Mouse (Mus musculus) liver, adult 2 months (tissue): ENCODE data around the gene Ifi47. TPM values are rescaled to one million over a fixed set of nuclear protein-coding genes. Genes with fewer than 3 reads are reported as not detected.
"Not testable (repeated sequence)": the region's sequence is repeated elsewhere in the genome, so short reads cannot be mapped to it uniquely, and the experiment has no call there.

Experiments
- DNase-seq: peaks from one replicate; pipeline ENCODE4 v3.0.0-alpha.2; 2011; ENCODE audit warnings: low read depth, low spot score; ENCODE audit errors: extremely low read depth
- H3K27ac ChIP-seq: fragments of 200-500 bp; replicated peaks from 2 replicates; pipeline ENCODE4 v1.5.1; 2012; ENCODE audit warnings: low read depth, mild to moderate bottlenecking, control low read depth, inconsistent platforms, low read length; ENCODE audit not compliant: insufficient read depth
- H3K27me3 ChIP-seq: fragments of 200-500 bp; 2 replicates; pipeline ENCODE4 v1.6.1; 2012; ENCODE audit warnings: mild to moderate bottlenecking, moderate library complexity, low read length, inconsistent platforms; ENCODE audit not compliant: control insufficient read depth, insufficient read depth
- H3K36me3 ChIP-seq: fragments of 200-500 bp; 2 replicates; pipeline ENCODE4 v1.6.1; 2012; ENCODE audit warnings: low read length, inconsistent platforms; ENCODE audit not compliant: control insufficient read depth, insufficient read depth
- H3K4me1 ChIP-seq: fragments of 200-500 bp; 2 replicates; pipeline ENCODE4 v1.6.1; 2011; ENCODE audit warnings: low read length; ENCODE audit not compliant: control insufficient read depth, insufficient read depth
- H3K4me3 ChIP-seq: fragments of 200-500 bp; 2 replicates; pipeline ENCODE4 v1.5.1; 2011; ENCODE audit warnings: low read depth, mild to moderate bottlenecking, control low read depth, low read length, moderate library complexity; ENCODE audit not compliant: insufficient read depth
- H3K79me2 ChIP-seq: fragments of 200-500 bp; 2 replicates; pipeline ENCODE4 v1.6.1; 2012; ENCODE audit warnings: inconsistent platforms, mild to moderate bottlenecking, low read length, moderate library complexity; ENCODE audit not compliant: control insufficient read depth, insufficient read depth
- H3K9ac ChIP-seq: fragments of 200-500 bp; 2 replicates; pipeline ENCODE4 v1.6.1; 2012; ENCODE audit warnings: low read depth, mild to moderate bottlenecking, control low read depth, inconsistent platforms, low read length
- WGBS: fragments of 180-500 bp; shearing (Covaris S2); methylation state at CpG from one replicate; pipeline ENCODE4 v1.1.7; 2018; 5-methylcytosine and 5-hydroxymethylcytosine counted together
- polyA plus RNA-seq: library from polyadenylated mRNA; depleted of rRNA; stranded (reverse); fragments of >200 nt; gene quantifications from 2 replicates; pipeline ENCODE4 v1.2.3, GENCODE M21; 2012; rRNA removed
- total RNA-seq: library from RNA; depleted of rRNA; stranded (reverse); fragments of >200 nt; gene quantifications from 2 replicates; pipeline ENCODE4 v1.2.3, GENCODE M21; 2014; rRNA removed

The Ifi47 gene
- 20.0 and 21.3 TPM in 2 replicates for total RNA-seq
- polyA plus RNA-seq = 8.2 and 12.7 TPM in 2 replicates

DNA sequence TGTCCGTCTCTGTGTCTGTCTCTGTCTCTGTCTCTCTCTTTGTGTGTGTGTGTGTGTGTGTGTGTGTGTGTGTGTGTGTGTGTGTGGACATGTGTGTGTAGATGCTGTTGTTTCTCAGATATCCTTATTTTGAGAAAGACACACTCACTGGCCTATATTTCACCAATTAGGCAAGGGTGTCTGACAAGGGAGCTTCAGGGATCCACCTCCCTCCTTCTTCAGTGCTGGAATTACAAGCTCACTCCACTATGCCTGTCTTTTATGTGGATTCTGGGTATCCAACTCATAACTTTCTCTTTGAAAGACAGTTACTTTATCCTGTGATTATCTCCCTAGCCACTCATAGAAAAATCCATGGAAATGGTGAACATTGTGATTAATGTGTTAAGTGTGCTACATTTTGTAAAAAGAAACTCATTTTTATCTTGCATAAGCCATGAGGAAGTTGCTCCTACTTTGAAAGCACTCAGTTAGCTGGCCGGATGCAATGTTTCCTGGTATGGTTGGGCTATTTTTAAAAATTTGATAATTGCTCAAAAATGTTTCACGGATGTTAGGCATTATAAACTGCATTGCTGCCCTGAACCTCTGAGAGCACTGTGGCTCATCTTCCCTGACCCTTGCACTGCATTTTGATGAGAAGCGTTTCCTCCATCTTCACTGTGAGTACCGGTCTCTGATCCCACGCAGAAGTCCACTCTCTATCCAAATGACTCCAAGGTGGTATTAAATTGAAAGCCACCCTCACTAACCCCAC lies at the start of gene Ifi47:
Ifi47 (plus strand) TSS at position 587 of the 757 bp plus-strand sequence.
- H3K27me3 ChIP-seq, H3K36me3 ChIP-seq, H3K4me1 ChIP-seq, H3K79me2 ChIP-seq, H3K9ac ChIP-seq: not testable (repeated sequence)
- Histone ChIP-seq H3K4me3 (peak within 1 kb of the TSS; percentile 30; the same call in 1 of the 2 replicates), H3K27ac (peak within 1 kb of the TSS; percentile 86)
- DNase-seq = peak; percentile 43
- WGBS = 71% methylated on average over 6 of the region's 6 CpGs

DNA sequence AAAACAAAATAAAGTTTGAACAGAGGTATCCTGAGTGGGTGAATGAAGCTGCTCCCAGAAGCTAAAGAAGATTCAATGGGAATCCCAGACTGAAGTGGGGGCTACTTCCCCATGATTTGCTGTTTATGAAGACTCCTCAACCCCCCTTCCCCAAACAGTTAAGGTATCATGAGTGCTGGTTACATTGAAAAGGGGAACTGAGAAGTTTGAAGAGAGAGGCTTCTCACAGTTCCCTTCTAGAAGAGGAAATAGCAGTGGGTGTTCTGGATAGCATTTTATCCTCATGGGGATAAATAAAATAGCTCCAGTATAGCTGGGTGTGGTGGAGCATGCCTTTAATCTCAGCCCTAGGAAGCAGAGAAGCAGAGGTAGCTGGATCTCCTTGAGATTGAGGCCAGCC lies 26.3 kb upstream of the Ifi47 start:
- not testable (repeated sequence) for H3K27me3 ChIP-seq, H3K4me1 ChIP-seq, H3K9ac ChIP-seq, H3K79me2 ChIP-seq, H3K4me3 ChIP-seq, H3K36me3 ChIP-seq, DNase-seq, H3K27ac ChIP-seq

DNA sequence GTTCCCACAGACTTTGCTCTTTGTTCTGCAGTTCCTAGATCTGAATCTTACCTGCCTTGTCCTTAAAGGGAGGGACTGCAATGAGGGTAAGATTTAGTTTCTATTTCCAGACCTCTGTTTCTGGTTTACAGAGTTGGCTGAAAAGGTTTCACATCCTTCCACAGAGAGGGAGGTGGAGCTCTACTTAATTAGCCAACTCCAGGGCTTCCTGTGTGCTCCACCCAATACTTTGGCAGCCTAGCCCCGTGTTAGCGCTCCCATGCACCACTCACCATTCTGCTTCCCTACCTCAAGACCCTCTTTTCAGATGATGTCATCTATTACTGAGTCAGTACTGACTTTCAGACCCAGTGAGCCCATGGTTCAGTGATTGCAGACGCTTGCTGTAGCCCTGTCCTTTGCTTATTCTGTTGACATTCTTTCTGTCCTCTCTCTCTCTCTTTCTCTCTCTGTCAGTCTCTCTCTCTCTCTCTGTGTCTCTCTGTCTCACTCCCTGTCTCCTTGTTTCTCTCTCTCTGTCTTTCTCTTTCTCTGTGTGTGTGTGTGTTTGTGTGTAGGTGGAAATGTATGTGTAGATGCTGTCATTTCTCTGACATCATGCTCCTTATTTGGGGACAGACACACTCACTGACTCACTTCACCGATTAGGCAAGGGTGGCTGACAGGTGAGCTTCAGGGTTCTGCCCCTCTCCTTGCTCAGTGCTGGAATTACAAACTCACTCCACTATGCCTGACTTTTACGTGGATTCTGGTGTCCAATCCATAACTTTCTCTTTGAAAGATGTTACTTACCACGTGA lies 25.1 kb upstream of the Ifi47 start, which contains the start of gene 9930111J21Rik2:
9930111J21Rik2 (minus strand) TSS at position 150 of the 799 bp plus-strand sequence.
- H3K4me1 ChIP-seq, DNase-seq, H3K9ac ChIP-seq, H3K36me3 ChIP-seq, H3K27me3 ChIP-seq, H3K79me2 ChIP-seq, H3K4me3 ChIP-seq, H3K27ac ChIP-seq: not testable (repeated sequence)
- 67% methylated on average over 1 of the region's 6 CpGs for WGBS

DNA sequence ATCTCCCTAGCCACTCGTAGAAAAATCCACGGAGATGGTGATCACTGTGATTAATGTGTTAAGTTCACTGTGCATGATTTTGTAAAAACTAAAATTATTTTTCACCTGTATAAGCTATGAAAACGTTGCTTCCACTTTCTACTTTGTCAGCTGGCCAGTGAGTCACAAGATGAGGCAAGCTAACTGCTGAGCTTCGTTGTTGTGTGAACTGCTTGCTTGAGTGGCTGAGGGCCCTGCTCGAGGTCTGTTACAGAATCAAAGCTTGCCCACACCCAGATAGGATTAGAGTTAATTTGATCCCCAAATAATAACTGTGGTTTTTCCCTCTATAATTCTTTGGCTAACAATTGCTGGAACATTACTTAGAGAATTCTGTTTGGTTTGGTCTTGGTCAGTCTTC lies 24.5 kb upstream of the Ifi47 start:
- not testable (repeated sequence) for H3K9ac ChIP-seq, H3K27ac ChIP-seq, H3K36me3 ChIP-seq, H3K79me2 ChIP-seq, H3K27me3 ChIP-seq, H3K4me3 ChIP-seq, DNase-seq, H3K4me1 ChIP-seq
- WGBS = no CpG with 5 or more reads among the region's 5 CpGs

DNA sequence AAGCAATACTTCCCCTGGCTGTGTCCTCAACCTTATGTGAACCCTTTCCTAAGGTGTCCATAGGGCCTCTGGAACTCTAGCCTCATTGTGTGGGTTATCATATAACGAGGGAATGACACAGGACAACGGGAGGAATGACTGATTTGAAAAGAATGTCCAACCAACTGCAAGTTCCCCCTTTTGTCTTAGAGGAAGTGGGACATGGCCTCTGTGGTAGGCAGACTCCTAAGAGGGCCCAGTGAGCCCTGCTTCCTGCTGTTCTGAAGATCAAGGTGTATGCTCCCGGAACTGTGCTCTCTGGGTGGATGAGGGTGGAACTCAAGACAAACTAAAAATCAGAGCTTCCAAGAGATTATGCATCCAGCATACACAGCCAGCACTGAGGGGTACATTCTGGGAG lies 16.3 kb upstream of the Ifi47 start:
- H3K4me3 ChIP-seq, H3K9ac ChIP-seq, H3K79me2 ChIP-seq, H3K27me3 ChIP-seq, H3K36me3 ChIP-seq, H3K27ac ChIP-seq, DNase-seq, H3K4me1 ChIP-seq: not testable (repeated sequence)
- 59% methylated on average over 2 of the region's 3 CpGs for WGBS

DNA sequence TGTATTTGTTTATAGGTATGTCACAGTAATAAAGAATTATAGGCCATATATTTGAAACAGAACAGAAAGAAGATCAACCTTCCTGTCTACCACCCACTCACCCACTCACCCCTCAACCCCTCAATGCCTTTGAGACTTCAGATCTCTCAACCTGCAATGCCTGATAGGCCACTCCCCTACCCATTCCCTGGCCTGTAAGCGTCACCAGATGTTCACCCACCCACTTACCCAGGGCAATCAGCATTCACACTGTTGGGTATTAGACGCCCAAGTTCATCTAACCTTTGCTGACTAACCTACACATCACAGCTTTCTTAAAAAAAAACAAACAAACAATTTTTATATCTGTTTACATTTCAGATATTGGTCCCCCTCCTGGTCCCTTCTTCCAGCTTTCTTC lies 14.5 kb upstream of the Ifi47 start:
- DNase-seq, H3K9ac ChIP-seq, H3K79me2 ChIP-seq, H3K27ac ChIP-seq, H3K4me1 ChIP-seq, H3K36me3 ChIP-seq, H3K27me3 ChIP-seq: not testable (repeated sequence)
- H3K4me3 ChIP-seq = peak overlapping the region; percentile 16; the same call in 1 of the 2 replicates
- 72% methylated on average over 2 of the region's 2 CpGs for WGBS

DNA sequence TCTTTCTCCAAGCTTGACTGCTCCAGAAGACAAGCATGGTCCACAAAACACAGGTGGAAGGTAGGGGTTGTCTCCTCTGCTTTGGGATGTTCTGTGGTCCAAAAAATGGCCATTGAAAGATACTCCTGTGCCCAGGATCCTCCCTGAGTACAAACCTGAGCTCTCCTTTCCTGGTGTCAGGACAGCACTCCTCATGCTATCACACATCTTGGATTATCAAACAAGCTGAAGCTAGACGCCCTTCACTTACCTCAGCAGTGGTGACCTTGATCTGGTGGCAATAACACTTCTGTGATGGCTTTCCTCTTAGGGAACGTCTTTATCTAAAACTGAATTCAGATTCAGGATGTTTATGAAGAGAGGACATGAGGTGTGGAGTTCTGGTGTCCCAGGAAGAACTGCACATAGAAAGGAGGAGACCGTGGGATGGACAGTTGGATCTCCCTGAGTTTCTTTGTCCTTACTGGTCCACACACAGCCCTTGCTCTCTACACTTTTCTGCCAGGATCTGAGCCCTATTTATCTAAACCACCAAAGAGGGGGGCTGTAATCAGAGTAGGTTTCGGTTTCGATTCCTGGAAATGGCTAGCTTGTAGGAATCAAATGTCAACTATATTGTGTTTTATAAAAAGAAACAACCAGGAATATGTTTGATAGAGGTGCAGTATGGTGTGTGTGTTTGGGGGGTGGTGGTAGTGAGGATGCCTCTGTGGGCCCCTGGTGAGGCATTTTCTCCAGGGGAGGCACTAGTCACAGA lies 12.5 kb upstream of the Ifi47 start, which contains the start of gene Tgtp2:
Tgtp2 (minus strand) TSS at position 494 of the 757 bp plus-strand sequence.
- not testable (repeated sequence) for DNase-seq, H3K9ac ChIP-seq, H3K4me3 ChIP-seq, H3K36me3 ChIP-seq, H3K79me2 ChIP-seq, H3K27me3 ChIP-seq, H3K4me1 ChIP-seq
- H3K27ac ChIP-seq = peak within 1 kb of the TSS; percentile 73
- WGBS = 62% methylated on average over 5 of the region's 5 CpGs
